Mouse (Mus musculus) mammary gland, adult 2 months (tissue): ENCODE measurements around the gene Cep72. TPM values are rescaled to one million over a fixed set of nuclear protein-coding genes. Genes with fewer than 3 reads are reported as not detected.

Source experiments
- polyA plus RNA-seq: library from polyadenylated mRNA; depleted of rRNA; stranded (reverse); fragments of >200 nt; gene quantifications from 2 replicates; pipeline ENCODE4 v1.2.3, GENCODE M21; 2012; ENCODE audit warnings: low replicate concordance; rRNA removed

Gene Cep72
- 1.2 and 2.3 TPM in 2 replicates for polyA plus RNA-seq

GRCm38 (mm10) chr13:74061613-74062377 lies at the start of gene Cep72:
Gene Cep72, minus strand, starts transcription at chr13:74062299.

GRCm38 (mm10) chr13:74008948-74009718 lies 53.0 kb downstream of the Cep72 start, which contains the start of gene Tppp:
Gene Tppp, plus strand, starts transcription at chr13:74009407.

Other genes starting within 250 kb of the Cep72 start
- gene Nkd2, start 214.7 kb downstream of the Cep72 start, polyA plus RNA-seq: 9.9 and 10.4 TPM in 2 replicates
- 0.56 and 0.60 TPM in 2 replicates for gene Trip13, start 124.5 kb downstream of the Cep72 start, polyA plus RNA-seq
- gene Brd9, start 124.5 kb downstream of the Cep72 start, polyA plus RNA-seq: 21.6 and 42.6 TPM in 2 replicates
- not detected in 2 replicates for gene Zdhhc11, start 98.4 kb downstream of the Cep72 start, polyA plus RNA-seq
- 6.5 and 20.6 TPM in 2 replicates for gene Tppp, start 52.9 kb downstream of the Cep72 start, polyA plus RNA-seq
- 0.08 and 0.45 TPM in 2 replicates for gene Slc9a3, start 59.2 kb upstream of the Cep72 start, polyA plus RNA-seq
- gene Exoc3, start 146.4 kb upstream of the Cep72 start, polyA plus RNA-seq: 29.8 and 40.3 TPM in 2 replicates
- 1.3 and 1.7 TPM in 2 replicates for gene Ahrr, start 230.0 kb upstream of the Cep72 start, polyA plus RNA-seq